Mouse (Mus musculus) heart, embryonic 13.5 days (tissue): ENCODE results near the gene Gm49450. TPM values are rescaled to one million over a fixed set of nuclear protein-coding genes. Genes with fewer than 3 reads are reported as not detected.
A peak's percentile ranks its signal among the peaks of the same experiment; 100 is the strongest.
"Not testable (repeated sequence)": the region's sequence is repeated elsewhere in the genome, so short reads cannot be mapped to it uniquely, and the experiment has no call there.

Experiments used
- ATAC-seq: fragments of 200-750 bp; cut with Nextera tagmentation; 2 replicates; pipeline ENCODE4 v1.8.0; 2017; ENCODE audit warnings: moderate TSS enrichment; ENCODE audit not compliant: insufficient number of reproducible peaks, low FRiP score, low TSS enrichment; ENCODE audit errors: extremely low read depth
- H3K27ac ChIP-seq: fragments of 300-500 bp; sonication (generic); replicated peaks from 2 replicates; pipeline ENCODE4 v1.5.1; 2015; ENCODE audit warnings: moderate library complexity, mild to moderate bottlenecking, inconsistent platforms
- H3K27me3 ChIP-seq: fragments of 300-500 bp; sonication (generic); replicated peaks from 2 replicates; pipeline ENCODE4 v1.6.1; 2015; ENCODE audit warnings: mild to moderate bottlenecking, inconsistent platforms
- H3K36me3 ChIP-seq: fragments of 300-500 bp; sonication (generic); 2 replicates; pipeline ENCODE4 v1.6.1; 2015; ENCODE audit warnings: mild to moderate bottlenecking, inconsistent platforms
- H3K4me1 ChIP-seq: fragments of 300-500 bp; sonication (generic); 2 replicates; pipeline ENCODE4 v1.6.1; 2015; ENCODE audit warnings: inconsistent platforms
- H3K4me2 ChIP-seq: fragments of 300-500 bp; sonication (generic); 2 replicates; pipeline ENCODE4 v1.6.1; 2015; ENCODE audit warnings: inconsistent platforms, mild to moderate bottlenecking, moderate library complexity
- H3K4me3 ChIP-seq: fragments of 300-500 bp; sonication (generic); 2 replicates; pipeline ENCODE4 v1.5.1; 2015; ENCODE audit warnings: moderate library complexity, mild to moderate bottlenecking, inconsistent platforms
- H3K9ac ChIP-seq: fragments of 300-500 bp; sonication (generic); 2 replicates; pipeline ENCODE4 v1.6.1; 2015; ENCODE audit warnings: inconsistent platforms, mild to moderate bottlenecking, moderate library complexity
- H3K9me3 ChIP-seq: fragments of 300-500 bp; sonication (generic); 2 replicates; pipeline ENCODE4 v1.6.1; 2016; ENCODE audit warnings: inconsistent platforms
- WGBS: fragments of 180-500 bp; shearing (Covaris S2); methylation state at CpG from one replicate; pipeline ENCODE4 v1.1.7; 2015; ENCODE audit warnings: mixed read lengths; 5-methylcytosine and 5-hydroxymethylcytosine counted together
- polyA plus RNA-seq: library from polyadenylated mRNA; unstranded; fragments of >200 nt; fragmentation: Nextera tagmentation; extraction: Ambion mirVana; gene quantifications from 2 replicates; pipeline ENCODE4 v1.2.1, GENCODE M21; 2015

Gm49450 gene
- polyA plus RNA-seq, 1 experiment from 2014 or later: not detected

DNA sequence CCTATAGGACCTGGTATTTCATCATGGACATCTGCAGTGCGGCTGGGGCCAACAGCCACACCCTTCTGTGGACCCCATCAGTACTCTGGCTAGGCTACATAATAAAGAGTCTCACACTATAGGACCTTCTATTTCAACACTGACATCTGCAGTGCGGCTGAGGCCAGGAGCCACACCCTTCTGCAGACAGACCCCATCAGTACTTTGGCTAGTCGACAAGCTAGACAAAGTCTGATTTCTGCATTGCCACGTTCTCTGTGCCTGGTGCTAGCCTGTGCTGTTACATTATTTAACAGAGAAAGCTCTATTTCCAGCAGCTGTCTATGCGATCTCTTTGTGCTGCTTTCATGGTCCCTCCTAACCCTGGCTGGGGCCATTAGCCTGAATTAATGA, 1.3 kb downstream of the Gm49450 start:
- H3K4me1 ChIP-seq: peaks cover 25% of the 10 kb centered on the region
- peak overlapping the region; percentile 98 for H3K9ac ChIP-seq
- peaks cover 17% of the 10 kb centered on the region for H3K36me3 ChIP-seq
- H3K9me3 ChIP-seq: no peaks in the 10 kb centered on the region
- peak overlapping the region; percentile 91 for H3K4me3 ChIP-seq
- WGBS: 18% methylated on average over 5 of the region's 5 CpGs
- ATAC-seq: no peak
- peak overlapping the region; percentile 95 for H3K27ac ChIP-seq
- peak overlapping the region; percentile 87 for H3K4me2 ChIP-seq
- H3K27me3 ChIP-seq: no peaks in the 10 kb centered on the region

DNA sequence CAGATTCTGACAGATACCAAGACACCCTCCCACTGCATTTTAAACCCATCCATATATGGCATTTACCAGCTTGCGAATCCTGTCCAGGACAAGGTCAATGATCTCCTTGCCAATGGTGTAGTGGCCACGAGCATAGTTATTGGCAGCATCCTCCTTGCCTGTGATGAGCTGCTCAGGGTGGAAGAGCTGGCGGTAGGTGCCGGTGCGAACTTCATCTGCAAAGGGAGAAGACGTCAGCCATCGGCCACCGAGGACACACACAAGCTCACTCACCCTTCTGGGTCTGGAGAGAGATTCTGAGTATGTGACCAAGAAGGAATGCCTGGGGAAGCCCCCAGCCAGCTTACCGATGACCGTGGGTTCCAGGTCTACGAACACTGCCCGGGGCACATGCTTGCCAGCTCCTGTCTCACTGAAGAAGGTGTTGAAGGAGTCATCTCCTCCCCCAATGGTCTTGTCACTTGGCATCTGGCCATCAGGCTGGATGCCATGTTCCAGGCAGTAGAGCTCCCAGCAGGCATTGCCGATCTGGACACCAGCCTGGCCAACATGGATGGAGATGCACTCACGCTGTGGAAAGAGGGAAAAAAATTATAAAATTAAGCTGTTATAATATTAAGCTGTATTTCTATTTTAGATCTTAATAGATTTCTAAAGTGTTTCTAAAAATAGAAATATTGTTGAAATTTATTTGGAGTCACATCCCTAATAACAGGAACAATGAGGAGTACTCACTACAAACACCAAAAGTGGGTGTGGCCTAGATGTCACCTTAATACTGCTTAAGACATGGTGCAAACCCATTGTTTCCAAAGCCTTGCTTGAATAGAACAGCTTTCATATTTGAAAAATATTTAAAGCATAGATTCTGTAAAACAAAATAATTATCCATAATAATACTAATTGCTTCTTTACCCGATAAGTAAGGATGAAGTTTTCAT, 2.0 kb downstream of the Gm49450 start:
- Histone ChIP-seq H3K27ac (peak overlapping the region; percentile 95), H3K36me3 (peaks cover 17% of the 10 kb centered on the region), H3K4me1 (peaks cover 25% of the 10 kb centered on the region), H3K9ac (peak overlapping the region; percentile 98), H3K4me3 (peak overlapping the region; percentile 91), H3K4me2 (peak overlapping the region; percentile 87)
- not testable (repeated sequence) for H3K9me3 ChIP-seq, ATAC-seq, H3K27me3 ChIP-seq
- WGBS: 84% methylated on average over 11 of the region's 15 CpGs

DNA sequence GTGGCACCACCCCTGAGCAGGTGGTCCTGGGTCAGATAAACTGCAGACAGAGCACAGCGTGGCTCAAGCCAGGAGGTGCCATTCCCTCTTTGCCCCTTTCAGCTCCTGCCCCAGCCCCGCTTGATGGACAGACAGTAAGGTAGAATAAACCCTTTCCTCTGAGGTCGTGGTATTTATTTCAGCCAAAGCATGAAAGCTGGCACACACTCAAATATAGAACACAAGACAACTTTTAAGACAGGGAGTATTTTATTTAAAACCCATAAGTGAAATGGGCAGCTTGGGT, 3.8 kb downstream of the Gm49450 start:
- Histone ChIP-seq H3K4me2 (no peak overlapping the region), H3K9me3 (no peaks in the 10 kb centered on the region; the same call in 1 of the 2 replicates), H3K27me3 (no peaks in the 10 kb centered on the region), H3K9ac (no peak overlapping the region), H3K27ac (no peak overlapping the region), H3K36me3 (peaks cover 17% of the 10 kb centered on the region), H3K4me3 (no peak overlapping the region), H3K4me1 (peaks cover 19% of the 10 kb centered on the region)
- 68% methylated on average over 3 of the region's 3 CpGs for WGBS
- no peak for ATAC-seq

DNA sequence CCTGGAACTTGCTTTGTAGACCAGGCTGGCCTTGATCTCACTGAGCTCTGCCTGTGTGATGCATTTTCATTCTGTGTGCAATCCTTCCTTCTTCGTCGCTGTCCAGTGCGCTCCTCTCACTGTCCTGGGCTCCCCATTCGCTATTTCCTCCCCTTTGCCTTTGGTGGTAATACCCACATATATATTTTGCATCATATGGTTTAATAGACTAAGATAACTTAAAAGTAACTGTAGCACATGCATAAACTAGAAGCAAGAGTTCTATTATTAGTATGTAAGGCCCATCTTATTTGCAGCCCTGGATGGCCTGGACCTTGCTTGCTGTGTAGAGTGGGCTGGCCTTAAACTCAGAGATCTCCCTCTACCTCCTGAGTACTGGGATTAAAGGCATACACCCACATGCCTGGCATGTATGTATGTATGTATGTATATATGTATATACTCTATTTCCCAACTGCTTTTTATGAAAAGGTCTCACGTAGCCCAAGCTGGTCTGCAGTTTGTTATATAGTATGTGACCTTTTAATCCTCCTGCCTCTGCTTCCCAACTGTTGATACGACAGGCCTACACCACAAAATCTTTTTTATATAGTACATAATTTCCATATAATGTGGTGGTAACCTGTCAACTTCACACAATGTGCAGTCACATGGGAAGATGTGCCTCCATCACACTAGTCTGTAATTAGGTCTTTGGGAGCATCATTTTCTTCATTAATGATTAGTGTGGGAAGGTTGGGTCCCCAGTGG, 4.3 kb downstream of the Gm49450 start:
- peaks cover 17% of the 10 kb centered on the region for H3K36me3 ChIP-seq
- H3K4me1 ChIP-seq: peaks cover 14% of the 10 kb centered on the region
- H3K27me3 ChIP-seq: no peaks in the 10 kb centered on the region
- H3K9me3 ChIP-seq: no peaks in the 10 kb centered on the region; the same call in 1 of the 2 replicates
- ATAC-seq: no peak
- no peak overlapping the region for H3K4me3 ChIP-seq
- no peak overlapping the region for H3K27ac ChIP-seq
- no peak overlapping the region for H3K9ac ChIP-seq
- 68% methylated on average over 6 of the region's 6 CpGs for WGBS
- no peak overlapping the region for H3K4me2 ChIP-seq

DNA sequence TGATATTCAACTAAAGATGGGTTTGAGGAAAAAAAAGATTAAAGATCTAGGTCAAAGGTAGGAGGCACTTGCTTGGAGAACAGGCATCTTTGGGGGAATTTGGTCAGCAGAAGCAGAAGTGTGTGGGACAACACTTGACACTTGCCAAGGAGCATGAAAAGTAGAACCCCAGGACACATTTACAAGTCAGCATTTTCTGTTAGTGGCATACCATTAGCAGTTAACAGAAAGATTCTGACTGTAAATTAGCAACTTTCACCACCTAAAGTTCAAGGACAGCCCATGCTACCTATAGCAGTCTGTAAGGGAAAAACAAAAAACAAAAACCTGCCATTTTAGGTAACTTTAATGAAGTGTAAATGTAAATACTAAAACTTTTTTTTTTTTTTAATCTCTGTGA, 5.0 kb downstream of the Gm49450 start:
- Histone ChIP-seq H3K9ac (no peak overlapping the region), H3K27ac (no peak overlapping the region), H3K4me1 (peaks cover 12% of the 10 kb centered on the region), H3K36me3 (peaks cover 17% of the 10 kb centered on the region), H3K4me2 (no peak overlapping the region), H3K27me3 (no peaks in the 10 kb centered on the region), H3K4me3 (no peak overlapping the region), H3K9me3 (no peaks in the 10 kb centered on the region; the same call in 1 of the 2 replicates)
- ATAC-seq: no peak

DNA sequence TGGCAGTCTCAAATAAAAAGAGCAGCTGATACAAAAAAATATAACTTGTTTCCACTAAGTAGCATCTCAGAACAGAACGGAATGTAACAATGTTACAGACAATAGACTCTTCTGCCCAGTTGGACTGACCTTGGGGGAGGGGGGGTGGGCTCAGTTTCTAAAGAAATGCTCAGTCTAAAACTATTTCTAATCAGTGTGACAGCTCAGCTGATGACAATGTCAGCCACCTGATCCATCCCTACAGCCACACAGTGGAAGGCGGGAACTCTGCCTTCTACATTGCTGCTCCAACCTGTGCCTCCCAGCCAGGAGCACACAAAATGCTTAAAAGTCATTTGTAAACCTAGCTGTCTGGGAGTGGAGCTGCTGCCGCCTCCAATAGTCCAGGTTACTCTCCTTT, 5.5 kb downstream of the Gm49450 start:
- Histone ChIP-seq H3K27me3 (no peaks in the 10 kb centered on the region), H3K4me3 (no peak overlapping the region), H3K27ac (no peak overlapping the region), H3K4me2 (no peak overlapping the region), H3K36me3 (peaks cover 17% of the 10 kb centered on the region), H3K9ac (no peak overlapping the region), H3K4me1 (peaks cover 12% of the 10 kb centered on the region), H3K9me3 (no peaks in the 10 kb centered on the region; the same call in 1 of the 2 replicates)
- WGBS: 50% methylated on average over 3 of the region's 3 CpGs
- no peak for ATAC-seq

DNA sequence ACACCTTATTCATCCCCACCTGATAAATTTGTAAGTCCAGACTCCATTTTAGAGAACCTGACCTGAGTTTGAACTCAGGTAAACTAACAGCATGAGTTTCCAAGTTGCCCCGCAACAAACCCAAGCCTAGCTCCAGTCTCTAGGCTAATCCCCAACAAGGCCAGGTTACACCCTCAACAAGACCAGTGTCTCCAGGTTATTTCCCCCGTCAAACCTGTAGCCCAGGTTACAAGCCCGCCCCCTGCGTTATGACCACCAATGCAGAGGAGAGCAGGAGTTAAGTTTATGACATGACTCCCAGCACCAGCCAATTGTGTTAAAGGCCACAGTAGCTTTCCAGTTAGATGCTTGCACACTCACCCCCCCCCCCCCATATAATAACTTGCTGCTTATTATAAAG, 10.2 kb downstream of the Gm49450 start:
- Histone ChIP-seq H3K4me2 (no peak overlapping the region), H3K27ac (no peak overlapping the region), H3K9me3 (no peaks in the 10 kb centered on the region; the same call in 1 of the 2 replicates), H3K9ac (no peak overlapping the region), H3K4me1 (no peaks in the 10 kb centered on the region), H3K4me3 (no peak overlapping the region), H3K27me3 (no peaks in the 10 kb centered on the region), H3K36me3 (no peaks in the 10 kb centered on the region)
- no peak for ATAC-seq
- WGBS: 73% methylated on average over 4 of the region's 4 CpGs

DNA sequence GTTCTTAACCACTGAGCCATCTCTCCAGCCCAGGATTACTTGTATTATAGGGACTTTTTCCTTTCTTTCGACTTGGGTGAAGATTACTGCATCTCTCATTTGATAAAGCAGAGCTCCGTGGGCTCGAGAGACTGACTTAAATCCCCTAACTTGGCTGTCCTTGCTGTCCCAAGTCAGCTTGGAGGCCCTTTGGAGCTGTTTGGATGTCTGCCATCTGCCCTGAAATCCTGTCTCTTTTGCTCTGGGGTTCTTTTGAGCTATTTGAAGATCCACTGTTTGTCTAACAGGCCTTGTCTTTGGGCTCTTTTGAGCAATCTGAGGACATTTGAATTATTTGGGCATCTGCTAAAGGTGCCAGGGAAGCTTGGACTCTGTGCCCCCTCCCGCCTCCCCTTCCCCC, 11.3 kb downstream of the Gm49450 start:
- Histone ChIP-seq H3K9ac (no peak overlapping the region), H3K36me3 (no peaks in the 10 kb centered on the region), H3K27me3 (no peaks in the 10 kb centered on the region), H3K4me2 (no peak overlapping the region), H3K9me3 (no peaks in the 10 kb centered on the region; the same call in 1 of the 2 replicates), H3K27ac (no peak overlapping the region), H3K4me3 (no peak overlapping the region), H3K4me1 (no peaks in the 10 kb centered on the region)
- no peak for ATAC-seq
- 74% methylated on average over 4 of the region's 4 CpGs for WGBS

DNA sequence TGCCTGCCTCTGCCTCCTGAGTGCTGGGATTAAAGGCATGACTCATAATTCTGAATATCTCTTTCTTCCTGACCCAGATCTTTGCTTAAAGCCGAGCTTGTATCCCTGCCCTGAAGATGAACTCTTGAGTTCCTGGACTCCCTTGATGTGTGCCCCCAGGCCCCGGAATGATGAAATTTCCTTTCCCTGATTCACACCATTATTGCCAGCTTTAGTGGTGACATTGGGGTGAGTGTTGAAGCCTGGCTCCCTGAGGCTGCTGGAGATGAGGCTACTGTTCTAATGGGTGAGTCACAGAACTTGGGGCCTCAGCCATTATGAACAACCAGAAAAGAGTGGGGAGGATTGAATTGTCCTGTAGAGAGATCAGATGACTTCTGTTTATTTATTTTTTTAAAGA, 11.8 kb downstream of the Gm49450 start:
- no peaks in the 10 kb centered on the region for H3K4me1 ChIP-seq
- H3K27ac ChIP-seq: no peak overlapping the region
- H3K4me3 ChIP-seq: no peak overlapping the region
- H3K27me3 ChIP-seq: no peaks in the 10 kb centered on the region
- WGBS: 49% methylated on average over 2 of the region's 2 CpGs
- no peak overlapping the region for H3K4me2 ChIP-seq
- H3K36me3 ChIP-seq: no peaks in the 10 kb centered on the region
- no peak overlapping the region for H3K9ac ChIP-seq
- no peak for ATAC-seq
- H3K9me3 ChIP-seq: no peaks in the 10 kb centered on the region; the same call in 1 of the 2 replicates

DNA sequence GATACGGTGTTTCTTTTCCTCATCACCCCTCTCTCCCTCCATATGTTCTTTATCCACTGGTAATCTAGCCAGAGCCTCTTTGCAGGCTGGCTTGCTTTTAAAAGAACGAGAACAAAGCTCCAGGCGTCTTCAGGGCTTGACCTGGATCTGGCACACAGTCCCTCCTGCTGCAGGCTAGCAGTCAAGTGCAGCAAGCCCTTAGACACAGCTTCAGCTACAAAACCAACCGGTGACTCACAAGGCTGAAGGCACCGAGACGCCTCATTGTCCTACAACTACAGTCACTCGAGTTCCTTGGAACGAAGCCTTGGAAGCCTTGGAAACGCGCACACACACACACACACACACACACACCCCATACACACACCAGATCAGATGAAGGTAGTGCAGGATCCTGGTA, 12.5 kb downstream of the Gm49450 start:
- Histone ChIP-seq H3K27me3 (no peaks in the 10 kb centered on the region), H3K4me3 (no peak overlapping the region), H3K4me1 (peaks cover 2% of the 10 kb centered on the region), H3K9me3 (no peaks in the 10 kb centered on the region; the same call in 1 of the 2 replicates), H3K9ac (no peak overlapping the region), H3K4me2 (no peak overlapping the region), H3K27ac (no peak overlapping the region), H3K36me3 (no peaks in the 10 kb centered on the region)
- 71% methylated on average over 10 of the region's 10 CpGs for WGBS
- ATAC-seq: no peak

DNA sequence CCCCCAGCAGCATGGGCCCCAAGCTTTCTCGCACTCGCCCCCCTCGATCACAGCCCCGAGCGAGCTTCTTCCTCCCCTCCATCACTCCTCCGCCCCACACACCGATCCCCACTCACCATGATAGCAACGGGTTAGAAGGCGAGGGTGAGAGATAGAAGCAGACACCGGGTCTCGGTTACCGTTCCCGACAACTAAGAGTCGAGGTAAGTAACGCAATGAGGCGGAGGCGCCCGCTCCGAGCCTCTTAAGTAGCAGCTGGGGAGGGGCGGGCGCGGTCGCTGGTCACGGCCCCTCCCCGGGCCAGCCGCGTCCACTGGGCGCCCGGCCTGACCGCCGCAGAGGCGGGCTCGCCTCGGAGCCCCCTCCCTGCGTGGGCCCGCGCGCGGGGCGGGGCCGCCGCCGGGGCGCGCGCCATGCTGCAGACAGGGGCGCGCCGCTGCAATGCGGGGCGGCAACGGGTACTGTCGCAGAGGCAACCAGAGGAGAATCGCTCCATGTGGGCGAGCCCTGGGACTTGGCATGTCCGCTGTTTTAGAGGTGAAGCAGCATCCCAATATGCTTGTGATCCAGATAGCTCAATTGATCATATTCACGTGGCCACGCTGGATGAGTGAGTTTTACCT, 19.0 kb downstream of the Gm49450 start, which contains the start of gene Tuba1b:
Gene Tuba1b, minus strand, starts transcription at position 349 of the 623 bp plus-strand sequence.
- peak; percentile 92 for ATAC-seq
- Histone ChIP-seq H3K27me3 (no peaks in the 10 kb centered on the region), H3K4me3 (peak within 1 kb of the TSS; percentile 87), H3K27ac (peak within 1 kb of the TSS; percentile 100), H3K36me3 (peaks cover 22% of the 10 kb centered on the region), H3K9me3 (no peaks in the 10 kb centered on the region), H3K4me2 (peak within 1 kb of the TSS; percentile 83), H3K9ac (peak within 1 kb of the TSS; percentile 99), H3K4me1 (peaks cover 25% of the 10 kb centered on the region)
- WGBS: under 1% methylated on average over 57 of the region's 58 CpGs
